Mouse (Mus musculus) myocyte (in vitro differentiated cells): Measurements from ENCODE around the gene Tcea3. TPM values are rescaled to one million over a fixed set of nuclear protein-coding genes. Genes with fewer than 3 reads are reported as not detected.

Experiments used
- H3K27me3 ChIP-seq: one replicate; pipeline ENCODE4 v1.6.1; 2011; ENCODE audit not compliant: control insufficient read depth, insufficient read depth, insufficient read length
- H3K36me3 ChIP-seq: one replicate; pipeline ENCODE4 v1.6.1; 2011; ENCODE audit not compliant: control insufficient read depth, insufficient read depth
- H3K4me2 ChIP-seq: one replicate; pipeline ENCODE4 v1.6.1; 2011; ENCODE audit warnings: low read depth, control low read depth
- H3K4me3 ChIP-seq: one replicate; pipeline ENCODE4 v1.5.1; 2011; ENCODE audit warnings: mild to moderate bottlenecking, control low read depth, moderate library complexity
- H3K79me2 ChIP-seq: one replicate; pipeline ENCODE4 v1.6.1; 2011; ENCODE audit not compliant: control insufficient read depth, insufficient read depth
- H3ac ChIP-seq: one replicate; pipeline ENCODE4 v1.6.1; 2011; ENCODE audit not compliant: control insufficient read depth, insufficient read length
- CEBPB ChIP-seq: IDR thresholded peaks from 2 replicates; pipeline ENCODE4 v1.6.1; 2011; ENCODE audit warnings: mild to moderate bottlenecking, moderate library complexity; ENCODE audit not compliant: poor library complexity, insufficient read depth, severe bottlenecking
- E2F4 ChIP-seq: IDR thresholded peaks from one replicate; pipeline ENCODE4 v1.6.1; 2011; ENCODE audit warnings: mild to moderate bottlenecking, control low read depth, moderate library complexity; ENCODE audit not compliant: insufficient read depth
- MAX ChIP-seq: IDR thresholded peaks from one replicate; pipeline ENCODE4 v1.6.1; 2011; ENCODE audit warnings: low read depth, mild to moderate bottlenecking, control low read depth
- MYOD1 ChIP-seq, 3 experiments: IDR thresholded peaks; one replicate each; pipeline ENCODE4 v1.6.1; 2011; ENCODE audit warnings: control low read depth in 2 of 3, low read depth in 2 of 3, mild to moderate bottlenecking in 2 of 3, moderate library complexity in 1 of 3; ENCODE audit not compliant: insufficient read length in 2 of 3, control insufficient read depth in 1 of 3
- MYOG ChIP-seq, 3 experiments: IDR thresholded peaks; one replicate each; pipeline ENCODE4 v1.6.1; 2011; ENCODE audit warnings: control low read depth in 2 of 3, low read depth in 2 of 3, mild to moderate bottlenecking in 2 of 3; ENCODE audit not compliant: insufficient read length in 2 of 3, control insufficient read depth in 1 of 3, insufficient read depth in 1 of 3
- POLR2A ChIP-seq: IDR thresholded peaks from one replicate; pipeline ENCODE4 v1.6.1; 2011; ENCODE audit warnings: low read depth, mild to moderate bottlenecking, control low read depth, moderate library complexity; ENCODE audit not compliant: insufficient read length
- POLR2AphosphoS2 ChIP-seq: IDR thresholded peaks from one replicate; pipeline ENCODE4 v1.6.1; 2011; ENCODE audit warnings: low read depth, control low read depth; ENCODE audit not compliant: insufficient read length
- REST ChIP-seq: IDR thresholded peaks from one replicate; pipeline ENCODE4 v1.6.1; 2011; ENCODE audit warnings: mild to moderate bottlenecking, control low read depth, moderate library complexity; ENCODE audit not compliant: insufficient read depth, insufficient read length
- SRF ChIP-seq: IDR thresholded peaks from one replicate; pipeline ENCODE4 v1.6.1; 2011; ENCODE audit warnings: low read depth; ENCODE audit not compliant: control insufficient read depth, insufficient read length
- TCF12 ChIP-seq: IDR thresholded peaks from one replicate; pipeline ENCODE4 v1.6.1; 2011; ENCODE audit warnings: mild to moderate bottlenecking, control low read depth; ENCODE audit not compliant: poor library complexity, insufficient read depth, severe bottlenecking
- TCF3 ChIP-seq: IDR thresholded peaks from one replicate; pipeline ENCODE4 v1.6.1; 2011; ENCODE audit warnings: low read depth, control low read depth; ENCODE audit not compliant: insufficient read length
- USF1 ChIP-seq: IDR thresholded peaks from one replicate; pipeline ENCODE4 v1.6.1; 2011; ENCODE audit warnings: low read depth, mild to moderate bottlenecking, control low read depth, moderate library complexity
- polyA plus RNA-seq: library from polyadenylated mRNA; unstranded; fragments of >200 nt; fragmentation: generic; extraction: Trizol; gene quantifications from one replicate; pipeline ENCODE4 v1.2.1, GENCODE M21; 2012; ENCODE audit warnings: missing spikeins

Tcea3 gene
- polyA plus RNA-seq, 1 experiment, result 5.5 TPM

DNA sequence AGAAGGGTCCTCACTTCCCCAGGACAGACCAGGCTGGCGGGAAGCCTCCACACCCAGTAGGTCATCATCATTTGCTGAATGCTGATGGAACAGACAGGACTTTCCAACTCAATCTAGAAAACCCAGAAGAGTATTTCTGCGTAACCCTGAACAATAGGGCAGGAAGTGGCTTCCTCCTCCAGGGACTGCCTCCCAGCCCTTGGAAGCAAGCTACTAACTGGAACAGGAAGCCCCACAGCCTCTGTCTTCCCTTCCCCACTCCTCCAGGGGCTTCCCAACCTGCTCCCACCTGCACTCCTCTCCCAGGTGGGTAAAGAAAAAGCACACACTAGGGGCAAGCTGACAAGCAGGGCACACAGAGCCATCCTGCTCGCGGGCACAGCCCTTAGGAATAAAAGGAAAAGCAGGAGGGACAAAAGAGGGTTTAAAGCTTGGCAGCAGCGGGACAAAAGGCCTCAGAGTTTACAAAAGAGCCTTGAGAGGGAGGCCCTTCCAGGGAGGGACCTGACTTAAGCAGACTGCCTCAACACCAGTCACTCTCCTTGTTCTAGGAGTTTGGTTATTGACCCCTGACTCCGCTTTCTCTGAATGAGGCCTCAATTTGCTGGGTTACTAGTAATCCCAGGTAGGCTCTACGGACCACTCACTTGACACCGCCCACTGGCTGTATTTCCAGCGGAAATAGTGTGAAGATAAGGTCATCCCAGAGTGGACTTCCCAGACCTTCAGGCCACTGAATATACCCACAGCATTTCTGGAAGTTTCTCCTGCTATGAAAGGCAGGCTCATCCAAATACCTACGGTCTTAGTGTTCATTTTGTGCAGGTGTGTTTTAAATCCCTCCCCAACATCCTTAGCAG is 35.3 kb downstream of the Tcea3 start:
- Histone ChIP-seq H3K27me3 (peaks cover 4% of the 10 kb centered on the region), H3K79me2 (peaks cover 17% of the 10 kb centered on the region), H3K36me3 (peaks cover 1% of the 10 kb centered on the region), H3K4me2 (no peak overlapping the region), H3ac (no peak overlapping the region), H3K4me3 (no peak overlapping the region)
- TF ChIP-seq POLR2AphosphoS2, result no peak
- no peak for TF ChIP-seq USF1
- TF ChIP-seq MAX, result no peak
- no peak for TF ChIP-seq POLR2A
- no peak for TF ChIP-seq MYOD1 (IDR thresholded peaks at IDR 0.05; ENCODE audit: control insufficient read depth in 1 of 3, insufficient read length in 2 of 3, low read depth in 2 of 3)
- no peak for TF ChIP-seq MYOG (IDR thresholded peaks at IDR 0.05; ENCODE audit: control insufficient read depth in 1 of 3, insufficient read depth in 1 of 3, insufficient read length in 2 of 3, low read depth in 2 of 3)

DNA sequence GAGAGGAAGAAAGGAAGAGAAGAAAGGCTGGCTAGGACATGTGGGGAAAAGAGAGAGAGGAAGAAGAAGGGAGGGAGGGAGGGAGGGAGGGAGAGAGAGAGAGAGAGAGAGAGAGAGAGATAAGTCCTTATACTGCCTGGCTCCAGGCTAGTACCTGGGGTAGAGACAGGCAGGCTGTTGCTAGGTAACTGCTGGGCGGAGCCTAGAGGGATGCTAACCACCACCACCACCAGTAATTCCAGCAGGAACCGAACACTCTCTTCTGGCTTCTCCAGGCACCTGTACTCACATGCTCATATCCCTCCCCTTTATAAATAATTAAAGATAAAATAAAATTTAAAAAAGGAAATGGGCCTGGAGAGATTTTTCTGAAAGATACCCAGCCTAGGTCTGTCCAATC is 36.3 kb downstream of the Tcea3 start:
- Histone ChIP-seq H3K79me2 (peaks cover 17% of the 10 kb centered on the region), H3K27me3 (peaks cover 4% of the 10 kb centered on the region), H3K4me3 (no peak overlapping the region), H3K4me2 (peak overlapping the region; percentile 80), H3ac (no peak overlapping the region), H3K36me3 (peaks cover 9% of the 10 kb centered on the region)
- TF ChIP-seq E2F4 (no peak), SRF (no peak), MYOG (IDR thresholded peaks at IDR 0.05; ENCODE audit: control insufficient read depth in 1 of 3, insufficient read depth in 1 of 3, insufficient read length in 2 of 3, low read depth in 2 of 3) (no peak), TCF12 (no peak), POLR2AphosphoS2 (no peak), REST (no peak), CEBPB (no peak), MYOD1 (IDR thresholded peaks at IDR 0.05; ENCODE audit: control insufficient read depth in 1 of 3, insufficient read length in 2 of 3, low read depth in 2 of 3) (no peak), MAX (no peak), TCF3 (no peak), POLR2A (no peak), USF1 (no peak)

DNA sequence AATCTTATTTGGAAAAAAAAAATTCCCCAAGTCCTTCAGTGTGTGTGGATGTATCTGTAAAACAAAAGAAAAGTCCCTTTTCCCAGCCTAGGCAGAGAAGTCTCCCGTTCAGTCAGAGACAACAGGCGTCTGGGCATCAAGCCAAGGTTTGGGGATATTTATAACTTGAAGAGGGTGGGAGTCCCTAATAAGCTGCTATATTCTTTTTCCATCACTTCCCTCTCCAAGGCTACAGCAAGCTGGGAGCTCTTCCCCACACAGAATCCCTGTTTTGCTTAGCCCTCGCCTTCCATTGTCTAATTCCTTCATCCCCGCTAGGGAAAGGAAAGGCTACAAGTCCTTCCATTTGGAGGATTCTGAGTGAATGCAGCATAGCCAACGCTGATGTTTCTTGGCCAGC is 36.9 kb downstream of the Tcea3 start, which contains the start of gene Zfp46:
Gene Zfp46, plus strand, starts transcription at position 229 of the 400 bp plus-strand sequence.
- H3K4me3 ChIP-seq, result peak within 1 kb of the TSS; percentile 93
- TF ChIP-seq REST (no peak), TCF12 (no peak), POLR2AphosphoS2 (no peak), MAX (no peak), MYOG (IDR thresholded peaks at IDR 0.05; ENCODE audit: control insufficient read depth in 1 of 3, insufficient read depth in 1 of 3, insufficient read length in 2 of 3, low read depth in 2 of 3) (no peak), MYOD1 (IDR thresholded peaks at IDR 0.05; ENCODE audit: control insufficient read depth in 1 of 3, insufficient read length in 2 of 3, low read depth in 2 of 3) (no peak), TCF3 (no peak)
- H3K4me2 ChIP-seq, result peak within 1 kb of the TSS; percentile 98
- peak within 1 kb of the TSS; percentile 75 for H3ac ChIP-seq
- H3K36me3 ChIP-seq, result peaks cover 12% of the 10 kb centered on the region
- H3K79me2 ChIP-seq, result peaks cover 17% of the 10 kb centered on the region
- H3K27me3 ChIP-seq, result no peaks in the 10 kb centered on the region

GRCm38 (mm10) chr4:136284891-136285290 is 37.4 kb downstream of the Tcea3 start:
- Histone ChIP-seq H3K4me3 (peak overlapping the region; percentile 93), H3ac (peak overlapping the region; percentile 75), H3K79me2 (peaks cover 17% of the 10 kb centered on the region), H3K27me3 (no peaks in the 10 kb centered on the region), H3K36me3 (peaks cover 16% of the 10 kb centered on the region), H3K4me2 (peak overlapping the region; percentile 80)
- TF ChIP-seq MYOG (IDR thresholded peaks at IDR 0.05; ENCODE audit: control insufficient read depth in 1 of 3, insufficient read depth in 1 of 3, insufficient read length in 2 of 3, low read depth in 2 of 3) (no peak), USF1 (no peak), MAX (no peak), E2F4 (no peak), MYOD1 (IDR thresholded peaks at IDR 0.05; ENCODE audit: control insufficient read depth in 1 of 3, insufficient read length in 2 of 3, low read depth in 2 of 3) (no peak), TCF3 (no peak)

DNA sequence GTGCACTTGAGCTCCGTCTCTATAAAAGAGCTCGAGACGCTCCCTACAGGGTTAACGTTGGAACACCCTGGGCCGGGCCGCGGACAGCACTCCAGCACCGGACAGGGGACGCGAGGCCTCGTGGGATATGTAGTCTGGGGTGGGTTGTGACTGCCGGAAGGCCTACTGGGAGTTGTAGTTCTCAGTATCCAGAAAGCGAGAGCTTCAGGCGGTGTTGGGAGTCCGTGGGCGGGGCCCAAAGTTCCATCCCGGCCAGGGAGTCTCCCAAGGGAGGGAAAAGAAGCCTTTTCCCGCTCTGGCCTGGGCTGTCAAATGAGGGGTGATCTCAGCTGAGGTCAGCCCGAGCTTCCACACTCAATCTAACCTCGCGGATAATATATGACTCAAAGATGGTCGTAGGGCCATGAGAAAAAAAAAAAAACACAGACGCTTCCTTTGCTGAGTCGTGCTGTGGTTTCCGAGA is 37.9 kb downstream of the Tcea3 start:
- Histone ChIP-seq H3K36me3 (peaks cover 17% of the 10 kb centered on the region), H3K27me3 (no peaks in the 10 kb centered on the region), H3K79me2 (peaks cover 17% of the 10 kb centered on the region), H3K4me3 (peak overlapping the region; percentile 93), H3ac (peak overlapping the region; percentile 75), H3K4me2 (peak overlapping the region; percentile 98)
- TF ChIP-seq POLR2A (peak; percentile 64), SRF (no peak), MYOG (IDR thresholded peaks at IDR 0.05; ENCODE audit: control insufficient read depth in 1 of 3, insufficient read depth in 1 of 3, insufficient read length in 2 of 3, low read depth in 2 of 3) (no peak), E2F4 (no peak), USF1 (no peak), TCF12 (no peak), POLR2AphosphoS2 (no peak), REST (peak; percentile 14), MAX (no peak), TCF3 (no peak), MYOD1 (IDR thresholded peaks at IDR 0.05; ENCODE audit: control insufficient read depth in 1 of 3, insufficient read length in 2 of 3, low read depth in 2 of 3) (no peak), CEBPB (no peak)
